Mouse (Mus musculus) kidney, adult 10 weeks (tissue): ENCODE results near the gene Gast. TPM values are rescaled to one million over a fixed set of nuclear protein-coding genes. Genes with fewer than 3 reads are reported as not detected.

Experiments
- polyA plus RNA-seq: library from polyadenylated mRNA; stranded (reverse); fragments of 350-450 nt; fragmentation: Illumina TruSeq; extraction: RNeasy Lipid Tissue Mini Kit (QIAGEN cat#74804); gene quantifications from one replicate; pipeline ENCODE4 v1.2.3, GENCODE M21; 2014; ENCODE audit warnings: low read depth, low replicate concordance

Gene Gast
- not detected for polyA plus RNA-seq

GRCm38 (mm10) chr11:100333944-100334457 is at the start of gene Gast:
Gene Gast (plus strand): TSS chr11:100334407.

GRCm38 (mm10) chr11:100319492-100320171 is 14.6 kb upstream of the Gast start, which contains the start of gene Eif1:
Gene Eif1 (plus strand): TSS chr11:100319885.

GRCm38 (mm10) chr11:100355972-100356818 is 22.0 kb downstream of the Gast start, which contains the start of gene Hap1:
Gene Hap1 (minus strand): TSS chr11:100356128.

Other genes with a start within 250 kb of the Gast start
- gene Krt32, start 246.2 kb upstream of the Gast start, polyA plus RNA-seq, result not detected
- gene Krt35, start 238.2 kb upstream of the Gast start, polyA plus RNA-seq, result not detected
- gene Krt36, start 228.8 kb upstream of the Gast start, polyA plus RNA-seq, result not detected
- gene Krt13, start 212.8 kb upstream of the Gast start, polyA plus RNA-seq, result not detected
- not detected for gene Krt15, start 198.5 kb upstream of the Gast start, polyA plus RNA-seq
- gene Krt19, start 185.7 kb upstream of the Gast start, polyA plus RNA-seq, result not detected
- not detected for gene Krt9, start 141.2 kb upstream of the Gast start, polyA plus RNA-seq
- gene Krt14, start 126.9 kb upstream of the Gast start, polyA plus RNA-seq, result not detected
- not detected for gene Krt16, start 85.5 kb upstream of the Gast start, polyA plus RNA-seq
- not detected for gene Krt17, start 73.4 kb upstream of the Gast start, polyA plus RNA-seq
- gene Krt42, start 64.5 kb upstream of the Gast start, polyA plus RNA-seq, result not detected
- 1,697 TPM for gene Eif1, start 14.5 kb upstream of the Gast start, polyA plus RNA-seq
- gene Hap1, start 21.7 kb downstream of the Gast start, polyA plus RNA-seq, result 0.49 TPM
- 2.7 TPM for gene Jup, start 63.4 kb downstream of the Gast start, polyA plus RNA-seq
- 4.2 TPM for gene P3h4, start 80.4 kb downstream of the Gast start, polyA plus RNA-seq
- not detected for gene Fkbp10, start 81.3 kb downstream of the Gast start, polyA plus RNA-seq
- gene Nt5c3b, start 107.4 kb downstream of the Gast start, polyA plus RNA-seq, result 8.2 TPM
- not detected for gene Klhl10, start 107.5 kb downstream of the Gast start, polyA plus RNA-seq
- 7.4 TPM for gene Klhl11, start 138.3 kb downstream of the Gast start, polyA plus RNA-seq
- 52.3 TPM for gene Acly, start 193.6 kb downstream of the Gast start, polyA plus RNA-seq
- gene Ttc25, start 211.2 kb downstream of the Gast start, polyA plus RNA-seq, result 0.53 TPM
- gene Cnp, start 240.5 kb downstream of the Gast start, polyA plus RNA-seq, result 2.3 TPM